Mouse (Mus musculus) urinary bladder, postnatal 10 days (tissue): ENCODE measurements around the gene Lgals4.
A peak's percentile ranks its signal among the peaks of the same experiment; 100 is the strongest.

ENCODE experiments used
- DNase-seq: peaks from one replicate; pipeline ENCODE4 v3.0.0; 2022; ENCODE audit warnings: low spot score

Gene Lgals4

DNA sequence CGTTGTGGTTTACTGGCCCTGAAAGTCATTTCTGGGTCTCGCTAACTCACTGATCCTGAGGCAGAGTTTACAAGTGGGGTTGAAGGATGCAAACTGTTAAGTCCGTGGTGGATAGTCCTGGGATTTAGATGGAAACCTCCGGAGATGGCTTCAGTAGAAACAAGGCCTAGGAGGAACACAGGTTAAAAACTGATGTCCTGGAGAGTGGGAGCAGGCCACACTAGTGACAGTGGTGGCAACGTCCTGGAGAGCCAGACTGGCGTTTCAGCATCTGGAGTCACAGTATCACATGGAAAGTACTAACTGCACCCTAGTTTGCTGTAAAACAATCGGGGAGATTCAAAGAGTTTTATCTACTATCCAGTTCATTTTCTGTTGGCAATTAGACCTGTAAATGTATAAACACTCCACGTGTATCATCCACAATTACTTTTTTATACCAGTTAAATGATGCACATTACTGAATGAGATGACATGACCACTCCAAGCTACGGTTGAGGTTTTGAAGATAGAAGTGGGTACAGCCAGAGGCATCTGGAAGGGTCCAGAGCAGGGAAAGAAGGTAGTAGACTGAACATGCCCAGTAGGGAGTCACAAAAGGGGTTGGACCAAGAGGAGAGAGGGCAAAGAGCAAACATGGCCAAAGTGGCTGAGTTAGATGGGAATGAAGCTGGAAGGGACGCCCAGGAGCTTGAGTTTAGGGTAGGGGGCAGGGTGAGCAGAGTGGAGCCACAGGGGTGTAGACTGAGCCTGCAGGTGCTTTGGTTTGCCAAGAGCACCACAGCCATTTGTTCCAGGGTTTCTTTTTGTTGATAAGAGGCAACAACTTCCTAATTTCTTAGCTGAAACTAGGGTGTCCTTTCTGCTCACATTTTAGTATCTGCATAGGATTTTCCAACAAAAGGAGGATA is 10.4 kb upstream of the Lgals4 start:
- DNase-seq: no peak

DNA sequence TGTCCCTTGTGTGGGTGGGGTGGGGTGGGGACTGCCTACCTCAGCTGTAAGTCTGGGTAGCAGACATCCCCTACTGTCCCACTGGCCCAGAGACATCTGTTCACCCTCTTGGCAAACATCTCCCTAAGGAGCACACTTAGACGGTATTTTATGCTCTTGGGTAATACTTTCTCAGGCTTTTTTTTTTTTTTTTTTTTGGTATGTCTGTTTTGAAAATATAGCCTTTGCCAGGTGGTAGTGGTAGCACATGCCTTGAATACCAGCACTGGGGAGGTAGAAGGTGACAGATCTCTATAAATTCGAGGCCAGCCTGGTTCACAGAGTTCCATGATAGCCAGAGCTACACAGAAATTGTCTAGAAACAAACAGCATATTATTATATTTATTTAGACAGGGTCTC is 9.7 kb upstream of the Lgals4 start:
- DNase-seq: no peak

DNA sequence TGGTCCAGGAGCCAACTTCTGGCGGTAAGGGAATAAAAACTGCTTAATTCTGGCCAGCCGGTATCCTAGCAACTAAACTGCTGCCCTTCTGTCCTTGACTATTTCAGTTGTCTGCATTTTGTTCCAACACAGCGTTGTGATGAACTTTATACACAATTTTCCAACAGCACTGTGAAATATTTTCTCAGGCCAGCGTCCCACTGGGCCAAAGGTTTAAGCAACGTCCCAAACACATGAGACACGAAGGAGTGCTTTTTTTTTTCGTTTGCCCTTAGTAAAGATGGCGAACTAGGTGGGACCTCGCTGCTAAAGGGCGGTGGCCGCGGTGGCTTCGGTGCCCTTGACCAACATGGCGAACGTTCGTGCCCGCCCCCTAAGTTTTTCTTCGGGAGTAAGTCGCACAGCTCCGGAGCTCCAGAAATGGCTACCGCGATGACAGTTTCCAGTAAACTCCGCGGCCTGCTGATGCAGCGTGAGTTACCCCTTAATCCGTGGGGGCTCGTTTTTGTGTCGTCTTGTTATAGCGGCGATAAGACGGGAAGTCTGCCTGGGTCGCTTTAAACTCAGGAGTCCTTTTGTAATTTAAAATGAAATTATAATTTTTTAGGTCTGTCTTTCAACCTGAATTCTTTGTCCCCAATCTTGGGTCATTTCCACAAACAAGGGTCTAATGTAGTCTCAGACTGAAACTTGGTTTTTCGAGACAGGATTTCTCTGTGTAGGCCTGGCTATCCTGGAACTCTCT is 8.5 kb upstream of the Lgals4 start, which contains the start of gene Ech1:
Ech1 (plus strand) TSS at position 277 of the 745 bp plus-strand sequence.
- peak; percentile 73 for DNase-seq

DNA sequence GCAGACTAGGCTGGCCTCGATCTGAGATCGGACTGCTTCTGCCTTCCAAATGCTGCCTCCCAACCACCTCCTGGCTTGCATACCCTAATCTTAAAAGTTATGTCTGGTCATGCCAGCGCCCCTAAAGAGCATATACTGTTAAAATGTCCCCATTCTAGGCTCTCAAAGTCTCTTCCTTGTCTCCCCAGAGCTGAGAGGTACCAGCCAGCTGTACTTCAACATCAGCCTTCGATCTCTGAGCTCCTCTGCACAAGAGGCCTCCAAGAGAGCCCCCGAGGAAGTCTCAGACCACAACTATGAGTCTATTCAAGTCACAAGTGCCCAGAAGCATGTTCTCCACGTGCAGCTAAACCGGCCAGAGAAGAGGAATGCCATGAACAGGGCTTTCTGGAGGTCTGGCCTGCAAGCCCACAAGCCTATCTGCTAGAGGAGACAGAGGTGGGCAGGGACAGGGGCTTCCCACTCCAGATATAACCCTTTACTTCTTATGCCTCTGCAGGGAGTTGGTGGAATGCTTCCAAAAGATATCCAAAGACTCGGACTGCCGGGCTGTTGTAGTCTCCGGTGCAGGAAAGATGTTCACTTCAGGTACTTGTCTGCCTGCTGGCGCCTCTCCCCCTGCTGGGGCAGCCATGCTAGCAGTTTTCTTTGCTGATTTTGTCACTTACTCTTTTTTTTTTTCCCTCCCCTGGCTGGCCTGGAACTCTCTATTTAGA is 7.8 kb upstream of the Lgals4 start:
- DNase-seq: no peak

DNA sequence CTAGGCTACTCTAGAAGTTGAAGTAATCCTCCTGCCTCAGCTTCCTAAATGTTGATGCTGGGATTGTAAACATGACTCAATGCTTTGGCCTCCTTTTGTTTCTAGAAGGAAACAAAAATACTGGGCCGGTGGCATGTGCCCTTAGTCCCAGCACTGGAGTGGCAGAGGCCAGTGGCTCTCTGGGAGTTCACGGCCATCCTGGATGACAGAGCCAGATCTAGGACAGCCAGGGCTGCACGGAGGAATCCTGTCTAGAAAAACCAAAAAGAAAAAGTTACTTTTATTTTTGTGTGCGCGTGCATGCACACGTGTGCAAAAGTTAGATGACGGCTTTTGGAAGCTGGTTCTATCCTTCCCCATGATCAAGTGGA is 7.3 kb upstream of the Lgals4 start:
- no peak for DNase-seq

DNA sequence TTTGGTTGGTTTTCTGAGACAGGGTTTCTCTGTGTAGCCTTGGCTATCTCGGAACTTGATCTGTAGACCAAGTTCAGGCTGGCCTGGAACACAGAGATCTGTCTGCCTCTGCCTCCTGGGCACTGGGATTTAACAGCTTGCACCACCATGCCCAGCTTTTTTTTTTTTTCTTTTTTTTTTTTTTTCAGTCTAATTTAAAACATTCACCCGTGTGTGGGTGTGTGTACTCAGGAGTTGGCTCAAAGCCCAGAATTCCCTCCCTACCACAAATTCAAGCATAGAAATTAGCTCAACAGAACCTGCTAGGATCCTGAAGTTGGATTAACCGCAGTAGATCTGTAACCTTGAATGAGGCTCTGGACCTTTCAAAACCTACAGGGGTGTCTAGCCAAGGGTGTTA is 6.3 kb upstream of the Lgals4 start:
- DNase-seq: no peak

DNA sequence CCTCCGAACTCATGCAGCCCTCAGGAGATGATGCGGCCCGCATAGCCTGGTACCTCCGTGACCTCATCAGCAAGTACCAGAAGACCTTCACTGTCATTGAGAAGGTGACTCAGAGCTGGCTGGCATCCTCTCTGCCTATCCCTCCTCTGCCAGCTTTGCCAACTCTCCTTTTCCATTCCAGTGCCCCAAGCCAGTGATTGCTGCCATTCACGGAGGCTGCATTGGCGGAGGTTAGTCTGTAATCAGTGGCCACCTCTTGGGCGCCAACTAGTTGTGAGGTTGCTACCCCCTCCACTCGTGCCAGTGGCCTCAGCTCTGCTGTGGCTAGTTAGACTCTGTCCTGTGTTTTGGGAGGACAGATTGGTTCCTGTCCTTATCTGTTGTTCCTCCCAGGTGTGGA is 3.8 kb upstream of the Lgals4 start:
- no peak for DNase-seq

DNA sequence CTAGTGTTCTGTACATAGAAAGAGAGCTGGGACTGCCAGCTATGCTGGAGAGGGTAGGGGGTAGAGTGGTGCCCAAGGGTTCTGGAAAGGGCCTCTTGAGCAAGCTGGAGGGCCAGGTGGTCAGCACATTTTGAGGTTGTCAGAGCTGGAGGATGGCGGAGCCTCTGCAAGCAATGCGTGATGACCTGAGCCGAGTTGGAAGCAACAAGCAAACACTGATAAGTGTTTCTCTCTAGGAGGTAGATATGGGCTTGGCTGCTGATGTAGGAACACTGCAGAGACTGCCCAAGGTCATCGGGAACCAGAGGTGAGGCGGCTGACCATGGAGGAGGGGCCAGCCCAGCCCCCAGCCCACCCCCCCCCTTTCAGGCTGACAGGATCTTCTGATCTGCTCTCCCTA is 2.7 kb upstream of the Lgals4 start:
- DNase-seq: no peak

DNA sequence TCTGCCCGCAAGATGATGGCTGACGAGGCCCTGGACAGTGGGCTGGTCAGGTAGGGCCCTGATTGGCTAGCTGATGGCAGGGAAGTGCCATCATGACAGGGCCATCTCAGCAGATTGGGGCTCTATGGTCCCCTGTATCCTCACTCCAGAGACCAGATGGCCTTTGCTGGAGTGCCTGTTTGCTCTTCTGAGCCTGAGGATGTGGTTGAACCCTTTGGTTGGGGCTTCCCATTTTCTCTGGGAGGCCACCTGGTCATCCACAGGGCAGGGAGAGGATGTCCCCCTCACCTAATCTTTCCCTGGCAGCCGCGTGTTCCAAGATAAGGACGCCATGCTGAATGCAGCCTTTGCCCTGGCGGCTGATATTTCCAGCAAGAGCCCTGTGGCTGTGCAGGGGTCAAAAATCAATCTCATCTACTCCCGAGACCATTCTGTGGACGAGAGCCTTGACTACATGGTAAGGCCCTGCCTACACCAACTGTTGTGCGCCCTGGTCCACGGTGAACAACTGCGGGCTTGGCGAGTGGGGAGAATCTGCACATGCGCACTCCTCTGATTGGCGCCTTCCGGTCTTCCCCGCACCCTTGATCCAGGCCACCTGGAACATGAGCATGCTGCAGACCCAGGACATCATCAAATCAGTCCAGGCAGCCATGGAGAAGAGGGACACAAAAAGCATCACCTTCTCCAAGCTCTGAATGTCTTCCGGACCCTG is 2.1 kb upstream of the Lgals4 start:
- no peak for DNase-seq

DNA sequence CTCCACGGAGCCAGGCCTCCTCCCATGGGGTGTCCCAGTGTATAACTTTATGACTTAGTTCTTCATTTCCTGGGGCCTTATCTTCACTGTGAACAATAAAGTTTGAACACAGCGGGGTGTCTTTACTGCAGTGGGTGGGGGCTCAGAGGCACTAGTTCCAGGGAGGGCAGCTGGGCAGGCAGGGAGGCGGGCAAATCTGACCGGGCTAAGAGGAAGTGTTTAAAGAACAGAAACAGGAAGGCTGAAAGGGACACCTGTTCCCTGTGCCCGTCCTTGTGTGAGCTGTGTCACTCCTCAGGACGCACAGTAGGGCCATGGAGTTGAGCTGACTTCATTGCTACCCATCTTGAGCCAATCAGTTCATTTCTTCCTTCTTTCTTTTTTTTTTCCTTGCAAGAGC is 1.5 kb upstream of the Lgals4 start:
- no peak for DNase-seq

DNA sequence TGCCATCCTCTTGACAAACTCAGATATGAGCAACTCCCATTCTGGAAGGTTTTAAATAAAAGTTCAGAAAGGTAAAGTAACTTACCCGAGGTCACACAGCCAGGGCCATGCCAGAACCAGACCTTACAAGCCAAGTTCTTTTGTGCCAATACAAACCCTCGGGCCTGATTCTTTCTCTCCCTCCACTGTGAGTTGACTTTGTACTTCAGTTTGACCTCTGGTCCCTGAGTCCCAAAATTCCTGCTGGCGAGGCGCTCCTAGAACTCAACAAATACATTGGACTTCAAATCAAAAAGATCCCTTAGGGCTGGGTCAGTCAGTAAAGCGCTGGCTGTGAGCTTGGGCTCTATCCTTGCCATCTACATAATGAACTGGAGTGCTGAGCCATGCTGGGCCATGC is 3.3 kb downstream of the Lgals4 start:
- DNase-seq: no peak

DNA sequence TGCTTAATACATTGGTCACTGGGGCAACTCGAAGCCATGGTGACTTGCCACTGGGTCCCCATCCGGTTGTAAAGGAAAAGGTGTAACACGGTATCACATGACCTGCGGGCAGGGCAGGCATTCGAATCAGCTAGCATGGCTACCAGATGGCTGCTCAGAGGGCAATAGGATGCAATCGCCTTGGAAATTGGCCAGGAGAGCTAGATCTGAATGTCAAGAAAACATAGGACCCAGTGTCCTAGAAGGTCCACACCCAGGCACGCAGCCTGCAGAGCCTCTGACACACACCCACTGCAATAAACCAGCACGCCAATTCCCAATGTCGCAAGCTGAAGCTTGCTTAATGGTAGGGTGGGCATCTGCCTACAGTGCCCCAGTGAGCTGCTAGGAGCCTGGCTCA is 4.7 kb downstream of the Lgals4 start:
- DNase-seq: no peak

DNA sequence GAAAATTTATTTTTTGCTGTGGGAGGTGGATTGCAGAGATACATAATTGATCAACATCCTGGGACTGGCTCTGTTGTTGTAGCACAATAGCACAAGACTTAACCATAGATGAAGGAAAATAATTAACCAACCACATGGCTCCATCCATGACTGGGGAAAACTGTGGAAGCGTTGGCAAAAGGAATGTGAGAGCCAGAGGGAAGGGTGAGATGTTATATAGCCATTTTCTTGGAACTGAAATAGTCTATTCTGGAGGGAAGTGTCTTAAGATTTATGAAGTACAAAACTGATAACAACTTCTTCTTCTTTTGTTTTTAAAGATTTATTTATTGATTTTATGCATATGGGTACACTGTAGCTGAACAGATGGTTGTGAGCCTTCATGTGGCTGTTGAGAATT is 13.6 kb downstream of the Lgals4 start:
- no peak for DNase-seq

DNA sequence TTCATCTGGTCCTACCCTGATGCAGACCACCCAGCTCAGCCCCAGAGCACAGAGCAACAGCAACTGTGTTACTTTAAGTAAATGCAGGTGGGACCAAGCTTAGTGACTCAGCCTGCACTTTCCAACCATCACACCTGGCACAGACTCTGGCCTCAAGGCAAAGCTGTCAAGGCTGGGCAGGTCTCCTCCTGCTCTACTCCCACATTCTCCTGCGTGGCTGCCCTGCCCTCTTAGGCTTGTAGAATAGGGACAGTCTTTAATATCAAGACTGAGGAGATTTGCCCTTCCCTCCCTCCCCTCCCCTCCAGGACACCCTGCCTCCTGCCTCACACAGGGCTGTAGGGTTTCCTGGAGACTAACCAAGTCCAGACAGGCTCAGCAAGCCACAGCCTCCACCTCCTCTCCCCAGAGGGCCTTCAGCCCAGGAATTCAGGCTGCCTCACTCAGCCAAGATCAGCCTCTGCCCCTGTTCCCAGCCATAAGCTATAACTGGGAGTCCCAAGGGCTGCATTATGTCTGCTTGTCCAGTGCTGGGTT is 16.1 kb downstream of the Lgals4 start:
- no peak for DNase-seq

DNA sequence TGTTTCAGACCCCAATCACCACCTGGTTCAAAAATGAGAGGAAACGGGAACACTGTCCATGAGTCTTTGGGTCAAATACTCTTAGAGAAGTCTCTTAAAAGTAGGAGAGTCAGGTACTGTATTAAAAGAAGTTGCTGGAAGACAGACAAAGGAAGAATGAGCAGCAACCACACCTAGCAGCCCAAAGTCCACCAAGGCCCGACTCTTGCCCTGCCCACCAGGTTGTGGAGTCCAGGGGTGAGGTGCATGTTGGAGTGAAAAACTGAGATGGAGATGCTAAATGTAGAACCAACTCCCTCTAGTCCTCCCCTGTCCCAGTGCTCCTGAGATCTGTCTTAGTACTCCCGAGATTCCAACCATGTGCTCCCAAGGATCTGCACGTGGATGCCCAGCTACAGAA is 17.0 kb downstream of the Lgals4 start:
- DNase-seq: no peak

DNA sequence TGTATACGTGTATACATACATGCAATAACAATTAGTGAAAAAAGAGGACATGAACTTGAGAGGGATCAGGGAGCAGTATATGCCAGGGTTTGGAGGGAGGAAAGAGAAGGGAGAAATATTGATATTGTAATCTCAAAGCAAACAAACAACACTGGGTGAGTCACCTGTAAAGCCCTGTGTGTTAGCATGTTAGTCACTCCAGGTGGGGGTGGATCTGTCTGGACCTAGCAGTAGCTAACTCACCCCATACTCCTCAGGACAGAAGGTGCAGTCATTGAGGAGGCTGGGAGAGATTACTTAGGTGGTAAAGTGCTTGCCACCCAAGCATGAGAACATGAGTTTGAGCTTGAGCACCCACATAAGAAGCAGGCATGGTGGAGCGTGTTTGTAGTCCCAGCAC is 26.3 kb downstream of the Lgals4 start:
- no peak for DNase-seq

DNA sequence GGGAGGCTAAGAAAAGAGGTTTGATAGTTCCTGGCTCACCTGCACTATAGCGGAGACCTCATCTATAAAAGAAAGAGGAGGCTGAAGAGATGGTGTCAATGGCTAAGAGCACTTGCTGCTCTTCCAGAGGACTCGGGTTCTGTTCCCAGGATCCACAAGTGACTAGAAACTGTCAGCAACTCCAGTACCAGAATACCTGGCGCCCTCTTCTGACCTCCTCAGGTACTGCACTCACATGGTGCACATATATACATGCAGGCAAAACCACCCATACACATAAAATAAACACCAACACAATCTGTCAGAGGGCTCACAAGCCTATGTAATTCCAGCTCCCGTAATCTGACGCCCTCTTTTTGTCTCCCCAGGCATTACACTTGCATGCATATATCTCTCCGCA is 27.2 kb downstream of the Lgals4 start:
- no peak for DNase-seq

DNA sequence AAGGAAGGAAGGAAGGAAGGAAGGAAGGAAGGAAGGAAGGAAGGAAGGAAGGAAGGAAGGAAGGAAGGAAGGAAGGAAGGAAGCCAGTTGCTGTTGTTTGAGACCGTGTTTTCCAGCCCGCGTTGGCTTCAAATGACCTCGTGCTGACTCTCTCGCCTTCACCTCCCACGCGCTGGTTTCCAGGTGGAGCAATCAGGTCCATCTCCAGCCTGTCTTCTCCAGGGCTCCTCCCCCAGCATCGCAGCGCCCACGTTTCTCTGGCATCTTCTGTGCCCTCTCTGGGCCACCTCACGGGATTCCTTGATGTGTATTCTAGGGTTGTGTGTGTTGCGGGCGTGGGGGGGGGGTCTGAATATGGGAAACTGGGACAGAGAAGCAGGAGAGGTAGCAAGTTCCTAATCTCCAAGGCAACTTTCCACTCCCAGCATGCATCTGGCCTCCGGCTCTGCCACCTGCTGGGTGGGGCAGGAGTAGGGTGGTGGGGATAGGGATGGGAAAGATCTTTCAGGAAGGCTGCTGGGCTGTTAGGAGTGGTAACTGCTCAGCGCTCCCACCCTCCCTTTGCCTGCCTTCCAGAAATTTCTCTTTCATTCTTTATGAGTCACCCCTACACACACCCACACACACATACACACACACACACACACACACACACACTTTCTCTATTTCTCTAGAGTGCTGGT is 29.3 kb downstream of the Lgals4 start:
- no peak for DNase-seq

DNA sequence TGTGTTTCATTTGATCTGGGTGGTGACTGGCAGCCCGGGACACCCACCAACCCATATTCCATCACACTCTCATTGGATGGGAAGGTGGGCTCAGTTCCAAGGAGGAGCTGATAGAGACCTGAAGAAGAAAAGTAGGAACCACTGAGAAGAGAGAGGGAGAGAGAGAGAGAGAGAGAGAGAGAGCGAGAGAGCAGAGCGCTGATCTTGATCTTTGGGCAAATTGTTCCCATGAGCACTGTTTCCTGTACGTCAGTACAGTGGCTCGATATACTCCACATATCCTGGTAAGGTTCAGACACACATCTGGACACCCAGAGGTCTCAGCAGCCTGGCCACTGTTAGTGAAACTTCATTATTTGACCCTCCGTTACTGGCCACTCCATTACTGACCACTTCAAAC is 29.9 kb downstream of the Lgals4 start, which contains the start of gene Lgals7:
Lgals7 (plus strand) TSS at position 314 of the 400 bp plus-strand sequence.
- DNase-seq: no peak

DNA sequence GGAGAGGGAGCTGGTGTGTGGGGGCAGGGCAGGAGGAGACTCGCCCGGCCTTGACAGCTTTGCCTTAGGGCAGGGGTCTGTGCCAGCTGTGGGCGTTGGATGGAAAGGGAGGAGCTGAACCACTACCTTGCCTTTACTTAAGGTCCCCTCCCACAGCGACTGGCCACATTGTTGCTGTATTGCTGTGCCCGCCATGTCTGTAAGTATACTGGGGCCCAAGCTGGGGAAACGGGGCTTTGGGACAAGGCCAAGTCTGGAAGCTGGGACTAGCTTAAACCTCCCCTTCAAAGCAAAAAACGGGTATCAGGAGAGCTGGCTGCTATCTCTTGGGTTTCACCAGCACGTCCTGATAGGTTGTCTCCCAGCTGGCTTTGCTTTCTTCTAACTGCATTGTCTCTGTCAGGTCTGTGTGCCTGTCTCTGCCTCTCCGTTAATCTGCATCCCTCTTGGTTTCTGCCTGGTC is 30.7 kb downstream of the Lgals4 start:
- no peak for DNase-seq
